Mouse (Mus musculus) layer of hippocampus, adult 9-10 months (tissue): Measurements from ENCODE around the gene Tfg.

Source experiments
- DNase-seq: peaks from one replicate; pipeline ENCODE4 v3.0.0; 2022; ENCODE audit warnings: low spot score

The Tfg gene

DNA sequence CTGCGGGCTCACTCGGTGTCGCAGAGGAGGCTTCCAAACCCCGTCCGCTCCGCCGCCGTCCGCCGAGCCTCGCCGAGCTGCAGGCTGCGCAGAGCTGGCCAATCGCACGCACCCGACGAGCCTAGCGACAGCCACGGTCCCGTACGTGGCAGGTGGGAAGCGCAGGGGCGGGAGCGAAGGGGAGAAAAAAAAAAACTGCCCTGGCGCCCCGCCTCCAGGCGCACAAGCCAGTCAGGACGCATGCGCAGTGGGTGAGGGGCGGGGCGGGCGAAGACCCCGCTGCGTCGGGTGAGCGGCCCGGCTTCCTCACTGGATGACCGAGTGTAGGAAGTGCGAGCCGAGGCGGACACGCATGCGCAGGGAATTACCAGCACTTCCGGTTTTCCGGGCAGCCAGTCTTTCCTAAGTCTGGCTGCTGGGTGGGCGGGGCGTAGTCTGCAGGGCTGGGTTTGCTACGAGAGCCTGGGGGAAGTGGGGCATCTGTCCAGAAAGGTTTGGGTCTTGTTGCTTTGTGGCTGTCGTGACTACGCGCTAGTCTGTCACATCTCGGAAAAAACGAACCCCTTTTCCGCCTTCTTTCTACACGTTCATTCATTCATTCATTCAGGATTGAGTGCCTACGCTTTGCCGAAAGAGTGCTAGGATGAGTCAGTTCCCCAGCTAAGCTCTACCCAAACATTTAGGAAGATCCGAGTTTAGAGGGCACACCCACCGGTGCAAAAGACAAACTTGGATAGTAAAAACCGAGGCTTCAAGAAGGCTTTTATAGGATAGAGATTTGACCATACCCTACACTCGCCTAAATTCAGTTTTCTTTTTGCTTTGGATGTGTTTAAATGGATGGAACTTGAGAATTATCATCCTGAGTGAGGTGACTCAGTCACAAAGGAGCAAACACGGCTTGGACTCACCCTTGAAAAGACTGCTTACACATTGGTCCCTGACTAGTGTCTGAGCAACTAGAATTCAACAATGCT, at the start of gene Tfg:
Gene Tfg (minus strand): TSS at position 227 of the 977 bp plus-strand sequence.
- peak; percentile 95 for DNase-seq

GRCm38 (mm10) chr16:56729060-56729459, 11.8 kb upstream of the Tfg start:
- DNase-seq: no peak

GRCm38 (mm10) chr16:56724927-56725326, 7.7 kb upstream of the Tfg start:
- DNase-seq: no peak

DNA sequence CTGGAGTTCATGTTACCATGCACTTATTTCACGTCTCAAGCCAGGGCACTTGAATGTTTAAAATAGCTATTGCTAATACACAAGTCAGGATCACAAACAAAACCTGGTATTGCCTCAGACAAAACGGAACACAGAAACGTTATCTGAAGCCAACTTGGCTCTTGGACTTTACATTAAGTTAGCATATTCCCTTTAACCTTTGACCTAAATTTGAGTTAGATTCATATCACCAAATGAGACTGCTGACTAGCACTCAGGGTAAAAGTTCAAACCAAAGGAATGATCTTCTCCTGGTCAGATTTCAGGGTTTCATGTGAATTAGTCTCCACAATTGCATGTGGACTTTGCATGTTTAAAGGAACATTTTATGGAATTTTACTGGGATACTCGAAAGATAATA, 5.1 kb upstream of the Tfg start:
- DNase-seq: no peak

DNA sequence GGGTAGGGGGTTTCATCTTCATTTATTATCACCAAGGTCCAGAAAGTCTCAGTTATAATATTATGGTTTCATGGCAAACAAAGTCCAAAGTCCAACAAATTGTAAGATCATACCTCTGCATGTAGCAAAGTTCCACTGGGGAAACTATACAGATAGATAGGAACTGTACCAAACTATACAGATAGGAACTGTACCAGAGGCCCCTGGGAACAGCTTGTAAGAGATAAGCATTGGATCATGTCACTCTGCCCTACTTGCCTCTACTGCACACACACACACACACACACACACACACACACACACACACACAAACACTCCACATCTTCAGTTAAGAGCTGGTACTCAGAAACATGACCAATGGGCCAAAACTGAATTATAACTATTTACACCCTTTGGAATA, 1.8 kb upstream of the Tfg start:
- DNase-seq: no peak

DNA sequence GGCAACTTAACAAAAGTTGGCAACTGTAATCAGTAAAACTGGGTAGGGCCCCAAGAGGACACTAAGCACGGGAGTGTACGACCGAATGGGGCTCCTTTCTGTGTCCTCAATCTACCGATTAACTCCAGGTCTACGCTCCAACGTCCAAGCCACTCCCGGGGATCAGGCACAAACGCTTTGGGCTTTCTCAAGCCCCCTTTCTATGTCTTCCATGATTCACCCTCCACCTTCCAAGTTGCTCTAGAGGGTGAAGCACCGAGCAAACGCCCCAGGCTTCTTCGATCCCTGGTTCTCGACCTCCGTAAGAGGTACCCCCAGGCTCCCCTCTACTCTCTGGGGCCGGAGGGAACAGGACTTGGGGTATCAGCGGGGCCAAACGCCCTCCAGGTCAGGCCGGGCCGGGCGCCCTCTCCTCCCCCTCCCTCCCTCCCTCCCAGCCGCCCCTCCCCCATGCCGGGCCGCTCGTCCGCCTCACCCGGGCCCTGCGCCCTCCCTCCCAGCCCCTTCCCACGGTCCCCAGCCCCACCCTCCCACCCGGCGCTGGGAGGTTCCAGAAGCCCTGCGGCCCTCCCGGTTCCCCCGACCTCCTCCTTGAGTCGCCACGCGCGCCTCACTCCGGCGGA, 582 bp downstream of the Tfg start:
- DNase-seq: no peak

GRCm38 (mm10) chr16:56715608-56716007, 1.6 kb downstream of the Tfg start:
- DNase-seq: no peak

DNA sequence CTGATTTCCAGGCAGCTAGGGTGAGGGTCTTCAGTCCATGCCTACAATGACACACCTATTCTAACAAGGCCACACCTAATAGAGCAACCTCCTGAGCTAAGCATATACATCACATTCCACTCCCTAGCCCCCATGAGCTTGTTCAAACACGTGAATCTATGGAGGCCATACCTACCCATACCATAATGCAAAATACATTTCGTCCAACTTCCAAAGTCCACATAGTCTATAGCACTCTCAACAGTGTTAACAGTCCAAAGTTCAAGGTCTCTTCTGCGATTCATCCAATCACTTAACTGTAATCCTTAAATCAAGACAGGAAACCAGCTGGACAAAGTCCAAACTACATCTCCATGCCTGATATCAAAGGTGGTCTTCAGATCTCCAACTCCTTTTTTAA, 7.2 kb downstream of the Tfg start:
- DNase-seq: no peak

- DNase-seq: no peak
These were observed 11.5 kb downstream of the Tfg start for GRCm38 (mm10) chr16:56705731-56706130.

GRCm38 (mm10) chr16:56700898-56701297, 16.4 kb downstream of the Tfg start:
- DNase-seq: no peak

DNA sequence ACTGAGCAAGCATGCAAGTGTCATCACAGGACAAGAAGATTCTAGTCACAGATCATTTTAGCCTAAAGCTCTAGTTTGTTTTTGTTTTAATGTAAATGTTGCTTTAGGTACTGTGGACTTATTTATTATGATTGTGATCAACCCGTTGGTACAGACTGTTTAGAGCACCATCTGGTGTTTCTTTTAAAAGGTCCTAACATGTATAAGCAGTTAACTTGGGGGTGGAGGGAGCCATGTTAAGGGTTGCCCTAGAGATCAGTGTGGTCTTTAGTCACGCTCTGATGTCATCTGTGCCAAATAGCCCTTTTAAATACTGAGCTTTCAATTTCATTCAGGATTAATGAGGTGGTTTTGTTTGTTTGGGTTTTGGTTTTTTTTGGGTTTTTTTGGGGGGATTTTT, 20.8 kb downstream of the Tfg start:
- DNase-seq: no peak

DNA sequence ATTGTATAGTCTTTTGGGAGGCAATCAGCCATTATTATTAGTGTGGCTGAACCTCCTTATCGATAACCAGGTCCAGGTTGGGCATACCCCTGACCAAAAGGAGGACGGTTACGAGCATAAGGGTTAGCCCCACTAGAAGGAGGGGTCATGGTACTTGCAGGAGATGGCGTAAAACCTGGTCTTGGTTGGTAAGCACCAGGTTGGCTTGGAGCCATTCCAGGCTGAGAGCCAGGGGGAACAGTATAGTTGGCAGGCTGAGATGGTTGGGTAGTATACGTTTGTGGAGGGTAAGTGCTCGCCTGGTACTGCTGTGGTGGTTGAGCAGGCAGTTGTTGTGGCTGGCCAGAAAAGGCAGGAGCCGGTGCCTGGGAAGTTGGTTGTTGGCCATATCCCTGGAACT, 26.5 kb downstream of the Tfg start:
- no peak for DNase-seq

- no peak for DNase-seq
These were observed 30.5 kb downstream of the Tfg start for GRCm38 (mm10) chr16:56686747-56687146.

DNA sequence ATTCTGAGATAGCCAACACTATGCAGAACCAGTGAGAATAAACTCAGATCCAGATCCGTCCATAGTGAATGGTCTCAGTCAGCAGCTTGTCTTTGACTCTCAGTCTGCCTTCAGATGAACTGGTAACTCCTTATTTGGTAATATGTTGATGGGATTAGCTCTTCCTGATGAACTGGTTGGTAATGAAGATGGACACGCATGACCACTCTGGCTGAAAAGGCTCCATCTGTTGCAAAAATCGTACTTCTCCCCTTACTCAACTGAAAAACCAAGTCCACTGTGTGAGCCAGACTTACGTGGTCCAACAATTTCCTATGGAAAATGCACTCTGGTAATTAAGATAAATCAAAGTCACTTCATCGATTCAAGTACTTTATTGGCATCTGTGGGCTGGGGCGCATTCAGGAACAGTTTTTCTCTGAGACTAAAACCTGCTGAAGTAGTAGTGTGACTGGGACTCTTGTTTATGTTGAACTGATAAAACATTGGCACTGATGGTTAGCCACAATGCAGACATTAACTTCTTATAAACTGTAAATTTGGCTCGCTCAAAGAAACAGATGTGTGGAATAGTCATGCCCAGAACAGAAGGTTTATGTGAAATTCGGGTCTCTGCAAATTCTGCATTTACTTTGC, 36.1 kb downstream of the Tfg start:
- DNase-seq: no peak

DNA sequence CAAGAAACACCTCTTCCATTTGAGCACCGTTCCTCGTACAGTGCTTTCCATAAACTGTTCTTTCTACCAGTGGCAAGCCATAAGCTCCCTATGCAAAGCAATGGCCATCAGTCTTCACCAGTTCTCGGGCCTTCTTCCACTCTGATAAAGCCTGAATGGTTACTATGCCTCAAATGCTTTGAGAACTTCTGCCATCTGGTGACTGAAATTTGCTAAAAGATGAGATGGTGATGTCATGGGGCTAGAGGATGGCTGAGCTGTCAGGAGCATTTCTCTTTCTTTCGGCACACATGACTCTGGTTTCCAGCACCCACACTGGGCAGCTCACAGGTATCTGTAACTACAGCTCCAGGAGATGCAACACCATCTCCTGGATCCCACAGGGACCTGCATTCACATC, 40.1 kb downstream of the Tfg start:
- DNase-seq: peak; percentile 44

GRCm38 (mm10) chr16:56673420-56673819, 43.8 kb downstream of the Tfg start:
- DNase-seq: no peak

DNA sequence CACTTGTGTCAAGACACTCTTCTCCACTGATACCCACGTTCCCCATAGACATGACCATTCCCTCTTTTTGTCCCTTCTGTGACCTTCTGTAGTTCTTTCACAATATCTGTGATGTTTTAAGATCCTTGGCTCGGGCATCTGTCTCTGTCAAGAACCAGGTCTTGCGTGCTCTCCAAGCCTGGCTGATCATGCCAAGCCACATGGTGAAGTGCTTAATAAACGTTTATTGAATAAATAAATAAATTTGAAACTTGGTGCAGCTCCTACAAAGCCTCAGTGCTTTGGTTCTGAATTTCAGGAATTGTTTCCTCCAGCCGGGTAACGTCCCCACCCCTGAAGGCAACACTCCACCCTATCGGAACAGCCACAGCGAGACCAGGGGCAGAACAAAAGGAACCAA, 46.3 kb downstream of the Tfg start:
- DNase-seq: no peak

GRCm38 (mm10) chr16:56669520-56669919, 47.7 kb downstream of the Tfg start:
- no peak for DNase-seq

GRCm38 (mm10) chr16:56658866-56659265, 58.4 kb downstream of the Tfg start:
- DNase-seq: no peak

DNA sequence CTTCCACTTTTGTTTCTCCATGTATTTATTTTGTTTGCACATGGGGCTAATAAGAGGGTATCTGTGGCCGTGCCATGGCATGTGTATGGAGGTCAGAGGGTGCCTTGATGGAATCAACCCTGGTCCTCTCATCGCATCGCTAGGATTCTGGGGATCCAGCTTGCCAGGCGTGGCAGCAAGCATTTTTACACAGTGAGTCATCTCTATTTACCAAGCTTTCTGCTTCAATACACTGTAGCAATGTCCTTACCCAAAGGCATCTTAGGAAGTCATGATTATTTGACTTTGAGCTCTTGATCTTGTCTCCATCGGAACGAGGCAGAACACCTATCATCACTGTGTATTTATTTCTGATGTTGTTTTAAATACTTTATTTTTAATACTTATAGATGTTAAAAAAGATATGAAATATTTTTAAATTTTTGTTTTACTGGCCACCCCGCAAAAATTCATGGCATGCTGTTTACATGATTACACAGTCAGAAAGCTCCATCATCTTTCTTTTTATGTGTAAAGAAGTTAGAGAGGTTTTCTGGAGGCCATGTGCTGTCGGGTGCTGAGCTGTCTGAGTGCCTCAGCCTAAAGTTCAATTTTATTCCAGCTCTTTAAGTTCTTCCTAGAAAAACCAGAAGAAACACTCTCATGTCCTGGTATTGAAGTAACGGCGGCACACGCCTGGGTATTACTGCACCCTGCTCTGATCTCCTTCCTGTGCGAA, 61.9 kb downstream of the Tfg start:
- no peak for DNase-seq

GRCm38 (mm10) chr16:56646382-56647172, 70.7 kb downstream of the Tfg start:
- DNase-seq: no peak
